Mouse (Mus musculus) bone marrow macrophage, adult 2 months (primary cell): ENCODE data around the gene D930048N14Rik.

Source experiments
- CTCF ChIP-seq: IDR thresholded peaks from 2 replicates; pipeline ENCODE4 v1.5.1; 2012; ENCODE audit warnings: low read depth, mild to moderate bottlenecking, low read length, moderate library complexity
- POLR2A ChIP-seq: IDR thresholded peaks from 2 replicates; pipeline ENCODE4 v1.6.1; 2012; ENCODE audit warnings: mild to moderate bottlenecking, low read depth, low read length, borderline replicate concordance

DNA sequence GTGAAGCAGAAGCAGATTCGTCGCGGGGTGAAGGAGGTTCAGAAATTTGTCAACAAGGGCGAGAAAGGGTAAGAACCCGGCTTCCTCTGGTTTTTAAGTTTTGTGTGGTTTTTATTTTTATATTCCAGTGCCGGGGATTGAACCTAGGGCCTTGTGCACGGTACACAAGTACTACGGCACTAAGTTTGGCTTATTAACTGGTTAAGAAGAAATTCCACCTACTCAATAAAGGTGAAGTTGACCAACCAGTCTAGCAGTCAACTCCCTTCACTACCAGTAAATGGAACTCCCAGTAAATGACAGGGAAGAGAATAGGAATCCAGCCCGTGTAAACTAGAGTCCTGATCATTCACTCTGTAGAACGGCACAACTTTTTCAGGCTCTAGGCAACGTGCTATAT, 30.7 kb upstream of the D930048N14Rik start:
- TF ChIP-seq POLR2A (no peak), CTCF (no peak)
